Mouse (Mus musculus): ENCODE measurements at regions not wholly inside any gene's neighbourhood (a gene's known extent, or its start where the extent isn't known, plus 50 kb on each side); places are given as distances from the start of the nearest gene placed in this dataset.

DNA sequence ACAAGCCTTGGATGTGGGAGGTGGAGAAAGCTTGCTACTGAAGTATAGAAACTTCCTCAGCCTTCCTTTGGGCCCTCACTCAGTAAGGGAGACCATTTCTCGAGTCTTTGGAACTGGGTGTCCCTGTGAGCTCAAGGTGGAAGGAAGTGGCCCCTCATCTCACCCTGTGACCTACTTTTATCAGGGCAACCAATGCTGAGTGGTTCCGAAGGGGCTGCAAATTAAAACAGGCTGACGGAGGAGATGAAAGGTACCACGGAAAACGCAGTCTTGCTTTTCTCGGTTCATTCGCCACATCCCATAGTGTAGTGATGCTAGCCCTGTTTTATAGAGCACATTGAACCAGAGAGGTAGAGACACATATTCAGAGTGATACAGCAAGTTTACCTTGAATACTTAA, 399.6 kb upstream of the Zmiz1 start:
- H3K4me1 ChIP-seq (ENCODE audit: insufficient read depth, low read length), result peaks cover 23% of the 10 kb centered on the region
- no peak overlapping the region for H3K27ac ChIP-seq (ENCODE audit: low read length)
- no peak for ATAC-seq (ENCODE audit: low FRiP score, low TSS enrichment)
- no peaks in the 10 kb centered on the region for H3K27me3 ChIP-seq (ENCODE audit: insufficient read depth, low read length)
- 70% methylated on average over 7 of the region's 7 CpGs for WGBS
- H3K4me2 ChIP-seq (replicated peaks; ENCODE audit: low read depth, low read length), result no peak overlapping the region
- H3K4me3 ChIP-seq (ENCODE audit: low read length), result no peak overlapping the region
- H3K9ac ChIP-seq (replicated peaks; ENCODE audit: low read length), result no peak overlapping the region
- H3K9me3 ChIP-seq (ENCODE audit: low read length), result no peaks in the 10 kb centered on the region
- H3K36me3 ChIP-seq (ENCODE audit: insufficient read depth, low read length), result no peaks in the 10 kb centered on the region

DNA sequence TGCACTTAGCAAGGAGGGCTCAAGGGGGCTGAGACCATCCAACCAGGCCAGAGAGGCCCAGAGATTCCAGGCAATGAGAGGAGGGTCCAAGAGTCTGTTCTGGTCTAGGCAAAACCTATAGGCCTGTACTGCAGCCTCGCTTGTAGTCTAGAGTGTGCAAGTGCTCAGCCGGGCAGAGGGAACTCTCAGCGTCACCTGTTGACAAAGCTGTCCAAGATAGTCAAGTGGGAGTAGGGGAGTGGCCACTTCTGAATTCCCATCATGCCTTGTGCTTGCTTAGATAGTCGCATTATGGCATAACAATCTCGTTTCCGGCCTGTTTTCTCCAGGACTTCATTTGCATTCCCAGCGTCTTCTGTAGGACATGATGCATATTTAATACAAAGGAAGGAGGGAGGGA, 398.7 kb upstream of the Zmiz1 start:
- ATAC-seq (ENCODE audit: low FRiP score, low TSS enrichment), result no peak
- Histone ChIP-seq H3K9ac (replicated peaks; ENCODE audit: low read length) (no peak overlapping the region), H3K4me2 (replicated peaks; ENCODE audit: low read depth, low read length) (no peak overlapping the region), H3K4me1 (ENCODE audit: insufficient read depth, low read length) (peaks cover 31% of the 10 kb centered on the region), H3K4me3 (ENCODE audit: low read length) (no peak overlapping the region), H3K27ac (ENCODE audit: low read length) (no peak overlapping the region), H3K27me3 (ENCODE audit: insufficient read depth, low read length) (no peaks in the 10 kb centered on the region), H3K9me3 (ENCODE audit: low read length) (no peaks in the 10 kb centered on the region), H3K36me3 (ENCODE audit: insufficient read depth, low read length) (no peaks in the 10 kb centered on the region)
- WGBS, result 90% methylated on average over 7 of the region's 7 CpGs

DNA sequence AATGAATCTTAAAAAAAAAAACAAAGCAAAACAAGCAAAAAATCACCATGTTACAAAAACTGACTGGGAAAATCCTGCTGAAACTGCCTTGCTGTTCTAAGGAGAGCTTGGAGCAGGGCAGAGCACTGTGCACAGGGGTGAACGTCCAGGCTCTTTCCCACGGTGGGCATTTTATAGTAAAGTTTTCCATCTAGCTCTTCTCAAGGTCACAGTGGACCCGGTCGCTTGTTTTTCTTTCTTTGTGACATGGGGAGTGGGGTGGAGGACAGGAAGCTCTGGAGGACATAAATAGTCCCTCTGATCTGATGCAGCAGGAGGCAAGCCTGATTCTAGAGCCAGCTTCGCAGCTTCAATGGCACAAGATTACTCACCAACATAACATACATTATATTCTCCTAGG, 395.9 kb upstream of the Zmiz1 start:
- H3K27me3 ChIP-seq (ENCODE audit: insufficient read depth, low read length), result no peaks in the 10 kb centered on the region
- peak overlapping the region; percentile 25 for H3K27ac ChIP-seq (ENCODE audit: low read length)
- H3K4me3 ChIP-seq (ENCODE audit: low read length), result no peak overlapping the region
- no peak for ATAC-seq (ENCODE audit: low FRiP score, low TSS enrichment)
- no peaks in the 10 kb centered on the region for H3K9me3 ChIP-seq (ENCODE audit: low read length)
- 21% methylated on average over 5 of the region's 5 CpGs for WGBS
- no peaks in the 10 kb centered on the region for H3K36me3 ChIP-seq (ENCODE audit: insufficient read depth, low read length)
- no peak overlapping the region for H3K9ac ChIP-seq (replicated peaks; ENCODE audit: low read length)
- peaks cover 38% of the 10 kb centered on the region for H3K4me1 ChIP-seq (ENCODE audit: insufficient read depth, low read length)
- no peak overlapping the region for H3K4me2 ChIP-seq (replicated peaks; ENCODE audit: low read depth, low read length)

DNA sequence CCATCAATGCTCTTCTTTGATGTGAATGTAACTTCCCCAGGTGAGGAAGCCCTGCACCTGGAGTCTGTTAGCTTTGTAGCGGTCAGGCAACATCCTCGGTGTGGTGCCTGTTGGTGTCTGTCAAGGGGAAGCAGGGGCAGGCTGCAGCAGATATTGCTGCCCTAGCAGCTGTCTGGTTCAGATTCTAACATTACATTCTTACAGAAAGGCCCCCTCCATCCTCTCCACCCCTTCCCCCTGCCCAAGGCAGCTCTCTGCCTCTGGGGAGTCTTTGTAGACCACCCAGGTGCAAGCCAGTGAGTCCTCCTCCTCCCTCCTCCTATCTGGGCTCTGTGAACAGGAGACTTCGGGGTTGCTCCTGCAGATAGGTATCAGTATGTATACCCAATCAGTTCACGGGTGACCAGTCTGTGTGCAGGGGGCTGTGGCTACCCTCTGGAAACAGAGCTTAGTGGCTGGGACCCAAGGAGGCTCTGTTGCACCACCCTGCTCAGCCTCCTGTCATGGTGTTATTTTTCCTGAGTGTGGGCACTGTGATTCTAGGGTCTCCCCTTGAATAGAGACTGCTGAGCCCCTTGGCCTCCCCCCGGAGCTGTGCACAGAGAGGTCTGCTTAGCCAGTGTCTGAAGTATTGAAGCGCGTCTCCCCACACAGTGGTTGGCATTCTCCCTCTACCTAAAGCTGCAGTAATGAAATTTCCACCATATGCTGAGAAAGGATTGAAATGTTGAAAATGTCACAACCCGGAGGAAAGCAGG, 394.6 kb upstream of the Zmiz1 start:
- H3K9me3 ChIP-seq (ENCODE audit: low read length), result no peaks in the 10 kb centered on the region
- no peak overlapping the region for H3K4me2 ChIP-seq (replicated peaks; ENCODE audit: low read depth, low read length)
- H3K27ac ChIP-seq (ENCODE audit: low read length), result no peak overlapping the region
- no peak overlapping the region for H3K9ac ChIP-seq (replicated peaks; ENCODE audit: low read length)
- no peaks in the 10 kb centered on the region for H3K27me3 ChIP-seq (ENCODE audit: insufficient read depth, low read length)
- peak; percentile 21; the same call in 1 of the 2 replicates for ATAC-seq (ENCODE audit: low FRiP score, low TSS enrichment)
- H3K4me3 ChIP-seq (ENCODE audit: low read length), result no peak overlapping the region
- peaks cover 45% of the 10 kb centered on the region for H3K4me1 ChIP-seq (ENCODE audit: insufficient read depth, low read length)
- no peaks in the 10 kb centered on the region for H3K36me3 ChIP-seq (ENCODE audit: insufficient read depth, low read length)
- 38% methylated on average over 8 of the region's 8 CpGs for WGBS

DNA sequence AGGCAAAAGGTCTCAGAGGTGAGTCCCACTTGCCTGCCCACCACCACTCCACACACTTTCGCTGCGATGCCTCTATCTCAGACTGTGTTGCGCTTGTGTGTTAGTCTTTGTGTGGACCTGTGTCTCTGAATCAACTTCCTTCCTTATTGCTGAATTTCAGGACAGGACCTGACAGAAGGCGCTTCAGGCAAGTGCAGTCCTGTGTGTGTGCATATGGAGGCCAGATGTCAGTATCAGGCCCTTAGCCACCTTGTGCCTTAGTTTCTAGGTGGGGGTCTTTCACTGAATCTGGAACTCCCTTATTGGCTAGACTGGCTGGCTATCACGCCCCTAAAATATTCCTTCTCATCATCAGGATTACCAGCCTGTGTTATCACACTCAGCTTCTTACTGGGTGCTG, 391.6 kb upstream of the Zmiz1 start:
- WGBS, result 96% methylated on average over 5 of the region's 5 CpGs
- Histone ChIP-seq H3K4me1 (ENCODE audit: insufficient read depth, low read length) (peaks cover 41% of the 10 kb centered on the region), H3K27ac (ENCODE audit: low read length) (no peak overlapping the region), H3K4me2 (replicated peaks; ENCODE audit: low read depth, low read length) (no peak overlapping the region), H3K27me3 (ENCODE audit: insufficient read depth, low read length) (no peaks in the 10 kb centered on the region), H3K36me3 (ENCODE audit: insufficient read depth, low read length) (no peaks in the 10 kb centered on the region), H3K9me3 (ENCODE audit: low read length) (no peaks in the 10 kb centered on the region), H3K4me3 (ENCODE audit: low read length) (no peak overlapping the region), H3K9ac (replicated peaks; ENCODE audit: low read length) (no peak overlapping the region)
- no peak for ATAC-seq (ENCODE audit: low FRiP score, low TSS enrichment)

DNA sequence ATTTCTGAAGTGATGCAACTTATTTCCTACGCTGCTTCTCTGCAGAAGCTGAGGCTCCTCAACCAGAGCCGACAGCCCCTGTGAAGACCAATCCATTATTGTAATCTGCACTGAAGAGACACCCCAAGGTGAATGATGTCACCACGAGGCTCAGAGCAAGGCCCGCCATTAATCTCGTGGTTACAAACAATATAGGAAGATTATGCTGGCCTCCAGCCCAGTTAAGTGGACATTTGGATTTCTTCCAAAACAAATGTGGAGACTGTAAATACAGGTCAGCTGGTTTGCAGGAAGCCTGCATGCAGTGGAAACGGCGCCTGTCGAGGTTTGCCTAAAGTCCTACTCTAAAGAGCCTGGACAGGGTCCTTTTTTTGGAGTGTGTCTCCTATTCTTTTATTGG, 390.6 kb upstream of the Zmiz1 start:
- H3K4me3 ChIP-seq (ENCODE audit: low read length), result no peak overlapping the region
- WGBS, result 38% methylated on average over 8 of the region's 8 CpGs
- H3K9me3 ChIP-seq (ENCODE audit: low read length), result no peaks in the 10 kb centered on the region
- no peak overlapping the region for H3K27ac ChIP-seq (ENCODE audit: low read length)
- H3K9ac ChIP-seq (replicated peaks; ENCODE audit: low read length), result no peak overlapping the region
- ATAC-seq (ENCODE audit: low FRiP score, low TSS enrichment), result peak; percentile 81
- no peaks in the 10 kb centered on the region for H3K27me3 ChIP-seq (ENCODE audit: insufficient read depth, low read length)
- peaks cover 31% of the 10 kb centered on the region for H3K4me1 ChIP-seq (ENCODE audit: insufficient read depth, low read length)
- H3K36me3 ChIP-seq (ENCODE audit: insufficient read depth, low read length), result no peaks in the 10 kb centered on the region
- H3K4me2 ChIP-seq (replicated peaks; ENCODE audit: low read depth, low read length), result no peak overlapping the region

DNA sequence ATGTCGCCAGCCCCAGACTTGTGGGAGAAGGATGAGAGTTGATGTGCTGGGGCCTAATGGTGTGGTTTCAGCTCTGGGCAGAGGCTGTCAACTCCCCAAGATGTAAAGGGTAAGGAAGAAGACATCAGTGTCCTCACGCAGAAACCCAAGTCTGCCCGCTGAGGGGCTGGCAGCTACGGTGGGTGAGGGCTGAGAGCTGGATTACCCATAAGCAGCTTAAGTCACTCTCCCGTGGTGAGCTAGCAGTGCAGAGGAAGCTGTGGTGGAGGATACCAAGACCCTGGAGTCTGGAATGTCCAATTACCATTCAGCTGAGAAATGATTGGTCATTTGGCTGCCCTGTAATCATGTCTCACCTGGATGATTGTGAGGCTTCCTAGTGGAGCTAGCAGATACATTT, 385.8 kb upstream of the Zmiz1 start:
- no peaks in the 10 kb centered on the region for H3K36me3 ChIP-seq (ENCODE audit: insufficient read depth, low read length)
- H3K27me3 ChIP-seq (ENCODE audit: insufficient read depth, low read length), result no peaks in the 10 kb centered on the region
- no peak for ATAC-seq (ENCODE audit: low FRiP score, low TSS enrichment)
- no peak overlapping the region for H3K4me3 ChIP-seq (ENCODE audit: low read length)
- H3K4me2 ChIP-seq (replicated peaks; ENCODE audit: low read depth, low read length), result no peak overlapping the region
- 69% methylated on average over 5 of the region's 5 CpGs for WGBS
- H3K27ac ChIP-seq (ENCODE audit: low read length), result no peak overlapping the region
- no peak overlapping the region for H3K9ac ChIP-seq (replicated peaks; ENCODE audit: low read length)
- peaks cover 8% of the 10 kb centered on the region; the same call in 1 of the 2 replicates for H3K4me1 ChIP-seq (ENCODE audit: insufficient read depth, low read length)
- H3K9me3 ChIP-seq (ENCODE audit: low read length), result no peaks in the 10 kb centered on the region

DNA sequence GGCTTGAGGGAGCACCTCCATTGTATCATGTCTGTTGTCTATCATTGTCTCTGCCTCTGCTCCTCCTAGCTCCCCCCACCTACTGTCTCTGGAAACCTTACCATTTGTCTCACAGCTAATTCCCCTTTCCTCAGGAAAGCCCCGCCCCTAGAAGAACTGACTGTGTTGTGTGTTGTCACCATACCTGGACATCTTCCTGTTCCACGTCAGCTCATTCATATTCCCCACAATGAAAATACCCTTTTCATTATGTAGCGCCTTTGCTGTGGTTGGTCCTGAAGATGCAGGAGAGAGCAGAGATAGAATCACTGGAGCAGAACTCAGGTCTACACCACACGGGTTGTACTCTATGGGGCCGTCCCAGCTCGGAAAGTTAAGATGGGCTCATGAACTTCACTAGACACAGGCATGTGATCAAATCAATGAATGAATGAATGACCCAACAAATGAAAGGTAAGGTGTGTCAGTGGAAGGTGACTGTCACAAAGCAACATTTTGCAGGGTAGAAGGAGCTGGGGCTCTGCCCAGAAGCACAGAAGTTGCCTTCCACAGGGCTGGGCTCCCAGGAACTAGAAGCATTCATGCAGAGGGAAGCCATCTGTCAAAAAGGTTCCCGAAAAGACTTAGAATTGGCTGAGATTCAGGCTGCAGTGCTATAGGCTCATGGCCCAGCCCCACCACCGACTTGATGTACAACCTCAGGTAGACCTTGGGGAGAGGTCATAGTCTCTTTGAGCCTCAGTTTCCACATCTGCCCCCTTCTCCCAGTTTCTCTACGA, 384.8 kb upstream of the Zmiz1 start:
- Histone ChIP-seq H3K36me3 (ENCODE audit: insufficient read depth, low read length) (no peaks in the 10 kb centered on the region), H3K4me1 (ENCODE audit: insufficient read depth, low read length) (peaks cover under 1% of the 10 kb centered on the region; the same call in 1 of the 2 replicates), H3K4me3 (ENCODE audit: low read length) (no peak overlapping the region), H3K9ac (replicated peaks; ENCODE audit: low read length) (no peak overlapping the region), H3K9me3 (ENCODE audit: low read length) (no peaks in the 10 kb centered on the region), H3K27me3 (ENCODE audit: insufficient read depth, low read length) (no peaks in the 10 kb centered on the region), H3K4me2 (replicated peaks; ENCODE audit: low read depth, low read length) (no peak overlapping the region), H3K27ac (ENCODE audit: low read length) (no peak overlapping the region)
- no peak for ATAC-seq (ENCODE audit: low FRiP score, low TSS enrichment)
- WGBS, result 82% methylated on average over 9 of the region's 9 CpGs

DNA sequence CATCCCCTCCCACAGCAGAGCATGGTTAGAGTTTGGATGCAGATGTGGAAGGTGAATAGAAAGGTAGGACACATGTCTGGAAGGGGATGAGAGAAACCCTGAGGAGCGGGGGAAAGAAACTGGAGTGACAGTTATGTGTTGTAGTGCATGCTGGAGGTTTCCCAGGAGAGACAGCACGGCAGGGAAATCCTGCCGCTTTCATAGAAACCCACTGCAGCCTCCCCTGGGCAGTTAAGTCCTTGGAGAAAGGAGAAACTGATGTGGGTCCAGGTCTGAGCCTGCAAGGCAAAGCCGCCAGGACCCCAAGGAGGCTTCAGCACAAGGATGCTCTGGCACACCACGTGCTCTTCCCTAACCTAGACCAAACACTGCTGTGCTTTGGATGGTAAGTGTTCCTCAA, 384.1 kb upstream of the Zmiz1 start:
- no peaks in the 10 kb centered on the region for H3K36me3 ChIP-seq (ENCODE audit: insufficient read depth, low read length)
- H3K4me1 ChIP-seq (ENCODE audit: insufficient read depth, low read length), result no peaks in the 10 kb centered on the region
- no peak overlapping the region for H3K4me2 ChIP-seq (replicated peaks; ENCODE audit: low read depth, low read length)
- H3K4me3 ChIP-seq (ENCODE audit: low read length), result no peak overlapping the region
- no peaks in the 10 kb centered on the region for H3K27me3 ChIP-seq (ENCODE audit: insufficient read depth, low read length)
- H3K27ac ChIP-seq (ENCODE audit: low read length), result no peak overlapping the region
- no peaks in the 10 kb centered on the region for H3K9me3 ChIP-seq (ENCODE audit: low read length)
- ATAC-seq (ENCODE audit: low FRiP score, low TSS enrichment), result no peak
- 86% methylated on average over 5 of the region's 5 CpGs for WGBS
- no peak overlapping the region for H3K9ac ChIP-seq (replicated peaks; ENCODE audit: low read length)

DNA sequence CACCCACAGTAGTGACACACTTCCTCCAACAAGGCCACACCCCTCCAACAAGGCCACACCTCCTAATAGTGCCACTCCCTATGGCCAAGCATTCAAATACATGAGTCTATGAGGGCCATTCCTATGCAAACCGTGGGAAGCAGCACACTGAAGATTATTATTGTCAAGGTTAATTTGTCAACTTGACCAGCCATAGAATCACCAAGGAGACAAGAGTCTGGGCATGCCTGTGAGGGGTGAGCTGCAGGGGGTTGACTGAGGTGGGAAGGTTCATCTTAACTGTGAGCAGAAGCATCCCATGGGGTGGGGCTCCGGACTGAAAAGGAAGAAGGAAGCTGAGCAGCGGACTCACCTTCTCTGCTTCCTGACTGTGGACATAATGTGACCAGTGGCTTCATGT, 378.6 kb upstream of the Zmiz1 start:
- H3K9me3 ChIP-seq (ENCODE audit: low read length), result no peaks in the 10 kb centered on the region
- no peaks in the 10 kb centered on the region for H3K4me1 ChIP-seq (ENCODE audit: insufficient read depth, low read length)
- ATAC-seq (ENCODE audit: low FRiP score, low TSS enrichment), result no peak
- no peak overlapping the region for H3K27ac ChIP-seq (ENCODE audit: low read length)
- no peaks in the 10 kb centered on the region for H3K36me3 ChIP-seq (ENCODE audit: insufficient read depth, low read length)
- WGBS, result 77% methylated on average over 3 of the region's 3 CpGs
- H3K27me3 ChIP-seq (ENCODE audit: insufficient read depth, low read length), result no peaks in the 10 kb centered on the region
- no peak overlapping the region for H3K4me2 ChIP-seq (replicated peaks; ENCODE audit: low read depth, low read length)
- H3K9ac ChIP-seq (replicated peaks; ENCODE audit: low read length), result no peak overlapping the region
- no peak overlapping the region for H3K4me3 ChIP-seq (ENCODE audit: low read length)

All from kidney, embryonic 16.5 days (tissue).